Mouse (Mus musculus): ENCODE results near the gene Dmbt1. TPM values are rescaled to one million over a fixed set of nuclear protein-coding genes. Genes with fewer than 3 reads are reported as not detected.

The Dmbt1 gene
- 0.03 and 0.04 TPM in 2 replicates for polyA plus RNA-seq (2015; fragmentation: Nextera tagmentation; extraction: Ambion mirVana)

DNA sequence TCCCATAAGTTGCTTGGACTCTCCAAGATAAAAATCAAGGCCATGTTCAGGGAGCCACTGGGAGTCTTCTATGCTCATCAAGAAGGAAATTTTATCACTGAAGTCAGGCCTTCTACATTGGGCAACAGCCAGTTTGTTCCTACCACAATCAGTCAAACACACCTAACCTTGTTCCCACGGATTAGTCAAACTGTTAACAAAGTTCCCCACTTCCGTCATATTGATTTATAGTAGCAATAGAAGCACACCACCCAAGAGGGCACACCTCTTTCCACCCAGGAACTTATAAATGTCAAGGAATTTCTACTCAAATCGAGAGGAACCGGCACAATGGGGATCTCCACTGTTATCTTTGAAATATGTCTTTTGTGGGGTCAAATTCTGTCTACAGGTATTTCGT, at the start of gene Dmbt1:
Gene Dmbt1 (plus strand): TSS at position 299 of the 400 bp plus-strand sequence.
- WGBS: 66% methylated on average over 5 of the region's 5 CpGs
- Histone ChIP-seq H3K36me3 (no peaks in the 10 kb centered on the region), H3K27me3 (no peaks in the 10 kb centered on the region), H3K4me1 (no peaks in the 10 kb centered on the region), H3K27ac (no peak within 1 kb of the TSS), H3K4me3 (no peak within 1 kb of the TSS), H3K9ac (no peak within 1 kb of the TSS), H3K9me3 (no peaks in the 10 kb centered on the region), H3K4me2 (no peak within 1 kb of the TSS)
- no peak for ATAC-seq (ENCODE audit: insufficient number of reproducible peaks, low FRiP score, low TSS enrichment, low read depth)

DNA sequence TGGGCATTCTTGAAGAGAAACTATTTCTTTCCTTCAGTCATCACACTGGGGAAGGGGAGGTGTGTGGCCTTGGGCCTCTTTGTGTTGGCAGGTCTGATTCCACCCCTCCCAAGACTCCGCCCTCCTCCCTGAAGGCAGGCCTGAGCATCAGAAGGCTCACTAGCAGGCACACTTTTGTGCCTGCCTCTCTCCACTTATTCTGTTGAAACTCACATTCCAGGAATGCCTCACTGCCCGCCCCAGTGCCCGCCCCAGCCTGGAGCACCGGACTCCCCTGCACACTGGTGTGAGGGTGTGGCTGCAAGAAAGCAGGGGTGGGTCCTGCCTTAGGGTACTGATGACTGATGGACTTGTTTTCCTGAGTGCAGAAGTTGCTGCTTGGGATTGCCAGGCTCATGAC, 49.5 kb upstream of the Dmbt1 start:
- Histone ChIP-seq H3K4me2 (no peak overlapping the region), H3K4me1 (peaks cover 45% of the 10 kb centered on the region)
- 44% methylated on average over 4 of the region's 4 CpGs for WGBS

DNA sequence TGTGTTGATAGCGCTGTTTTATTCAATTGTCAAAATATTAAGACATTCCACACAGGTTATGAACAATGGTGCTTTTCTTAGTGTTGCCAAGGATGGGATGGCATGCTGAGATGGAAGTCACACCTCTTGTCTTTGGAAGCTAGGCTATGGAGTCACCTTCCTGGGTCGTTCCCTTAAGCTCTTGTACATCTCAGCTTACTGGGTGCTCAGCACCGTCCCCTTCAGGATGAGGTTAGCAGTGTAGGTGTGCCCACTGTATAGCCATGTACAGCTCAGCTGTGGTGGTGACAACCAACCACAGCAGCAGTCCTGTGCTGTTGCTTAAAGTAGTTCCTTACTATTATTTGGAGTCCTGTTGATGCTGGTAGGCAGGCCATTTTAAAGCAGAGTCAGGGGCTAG, 49.0 kb upstream of the Dmbt1 start:
- WGBS: 64% methylated on average over 3 of the region's 3 CpGs
- H3K4me2 ChIP-seq: no peak overlapping the region
- H3K27ac ChIP-seq: no peak overlapping the region
- no peak for ATAC-seq (ENCODE audit: insufficient number of reproducible peaks, low FRiP score, low TSS enrichment, low read depth)
- no peaks in the 10 kb centered on the region for H3K9me3 ChIP-seq
- H3K4me1 ChIP-seq: peaks cover 45% of the 10 kb centered on the region
- no peak overlapping the region for H3K4me3 ChIP-seq
- H3K27me3 ChIP-seq: no peaks in the 10 kb centered on the region
- peaks cover 20% of the 10 kb centered on the region; the same call in 1 of the 2 replicates for H3K36me3 ChIP-seq
- no peak overlapping the region for H3K9ac ChIP-seq

More for the DNA sequence above, 49.5 kb upstream of the Dmbt1 start:
- Histone ChIP-seq H3K36me3 (peaks cover 18% of the 10 kb centered on the region; the same call in 1 of the 2 replicates), H3K27me3 (no peaks in the 10 kb centered on the region), H3K4me3 (no peak overlapping the region), H3K27ac (peak overlapping the region; percentile 50), H3K9ac (no peak overlapping the region), H3K9me3 (no peaks in the 10 kb centered on the region)
- peak; percentile 37 for ATAC-seq (ENCODE audit: insufficient number of reproducible peaks, low FRiP score, low TSS enrichment, low read depth)

DNA sequence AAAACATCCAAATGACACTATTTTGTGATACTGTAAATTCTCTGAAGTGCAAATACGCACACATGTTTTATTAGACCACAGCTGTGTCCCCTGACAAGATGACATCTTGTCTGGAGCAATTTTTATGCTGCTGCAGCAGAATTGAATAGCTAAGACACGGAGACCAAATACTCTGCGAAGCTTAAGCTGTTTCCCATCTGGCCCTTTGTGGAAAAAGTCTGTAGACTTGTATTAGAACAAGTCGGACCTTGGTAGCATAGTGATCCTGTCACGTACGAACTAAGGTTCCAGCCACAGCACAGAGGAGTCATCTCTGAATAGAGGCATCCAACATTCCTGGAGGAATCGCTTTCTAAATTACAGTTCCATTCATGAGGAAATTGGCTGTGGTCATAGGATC, 47.6 kb upstream of the Dmbt1 start:
- 55% methylated on average over 7 of the region's 7 CpGs for WGBS

DNA sequence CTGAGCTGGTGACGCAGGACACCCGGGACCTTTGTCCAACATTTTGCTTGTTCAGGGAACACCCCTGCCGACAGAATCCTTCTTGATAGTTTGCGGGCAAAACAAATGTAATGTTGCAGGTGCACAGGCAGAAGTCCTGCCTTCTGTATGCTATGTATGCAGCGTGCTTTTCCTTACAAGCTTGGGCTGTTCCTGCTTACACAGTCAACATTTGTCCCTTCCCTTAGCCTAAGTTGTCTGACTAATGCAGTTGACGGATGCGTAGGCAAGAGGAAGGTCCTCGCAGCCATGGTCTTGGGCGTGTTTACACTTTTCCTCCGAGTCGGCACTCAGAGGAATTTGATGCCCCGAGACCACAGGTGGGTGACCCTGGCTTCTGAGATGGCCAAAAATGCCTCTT, 46.7 kb upstream of the Dmbt1 start:
- H3K27me3 ChIP-seq: no peaks in the 10 kb centered on the region
- H3K4me2 ChIP-seq: no peak overlapping the region
- H3K4me3 ChIP-seq: no peak overlapping the region
- H3K27ac ChIP-seq: no peak overlapping the region
- no peak for ATAC-seq (ENCODE audit: insufficient number of reproducible peaks, low FRiP score, low TSS enrichment, low read depth)
- peaks cover 41% of the 10 kb centered on the region for H3K4me1 ChIP-seq
- peaks cover 17% of the 10 kb centered on the region; the same call in 1 of the 2 replicates for H3K36me3 ChIP-seq
- 81% methylated on average over 12 of the region's 12 CpGs for WGBS
- no peaks in the 10 kb centered on the region for H3K9me3 ChIP-seq
- H3K9ac ChIP-seq: no peak overlapping the region

More for the DNA sequence above, 47.6 kb upstream of the Dmbt1 start:
- H3K9ac ChIP-seq: no peak overlapping the region
- H3K36me3 ChIP-seq: peaks cover 20% of the 10 kb centered on the region; the same call in 1 of the 2 replicates
- no peak overlapping the region for H3K4me2 ChIP-seq
- no peaks in the 10 kb centered on the region for H3K27me3 ChIP-seq
- ATAC-seq (ENCODE audit: insufficient number of reproducible peaks, low FRiP score, low TSS enrichment, low read depth): no peak
- peak overlapping the region; percentile 62; the same call in 1 of the 2 replicates for H3K27ac ChIP-seq
- peaks cover 44% of the 10 kb centered on the region for H3K4me1 ChIP-seq
- H3K9me3 ChIP-seq: no peaks in the 10 kb centered on the region
- H3K4me3 ChIP-seq: no peak overlapping the region

DNA sequence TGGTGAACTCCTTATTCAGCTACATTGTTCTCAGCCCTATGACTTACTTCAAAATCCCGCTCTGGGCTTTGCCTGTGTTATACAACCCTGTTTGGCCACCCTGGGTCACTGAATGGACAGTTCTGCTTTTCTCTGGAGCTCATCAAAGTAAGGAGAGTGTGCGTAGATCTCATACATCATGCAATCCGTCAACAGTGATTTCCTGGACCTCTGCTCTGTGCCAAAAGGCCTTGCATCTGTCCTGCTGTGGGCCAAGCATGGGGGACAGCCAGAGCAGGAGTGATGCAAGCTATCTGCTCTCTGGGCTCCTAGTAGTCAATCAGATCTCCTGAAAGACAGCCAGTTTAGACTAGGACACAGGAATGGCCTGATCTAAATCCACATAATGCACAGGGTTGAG, 46.1 kb upstream of the Dmbt1 start:
- Histone ChIP-seq H3K36me3 (peaks cover 15% of the 10 kb centered on the region; the same call in 1 of the 2 replicates), H3K27me3 (no peaks in the 10 kb centered on the region), H3K9me3 (no peaks in the 10 kb centered on the region), H3K4me3 (no peak overlapping the region), H3K9ac (no peak overlapping the region), H3K4me2 (no peak overlapping the region), H3K4me1 (peaks cover 39% of the 10 kb centered on the region), H3K27ac (no peak overlapping the region)
- ATAC-seq (ENCODE audit: insufficient number of reproducible peaks, low FRiP score, low TSS enrichment, low read depth): no peak
- WGBS: 79% methylated on average over 3 of the region's 3 CpGs

DNA sequence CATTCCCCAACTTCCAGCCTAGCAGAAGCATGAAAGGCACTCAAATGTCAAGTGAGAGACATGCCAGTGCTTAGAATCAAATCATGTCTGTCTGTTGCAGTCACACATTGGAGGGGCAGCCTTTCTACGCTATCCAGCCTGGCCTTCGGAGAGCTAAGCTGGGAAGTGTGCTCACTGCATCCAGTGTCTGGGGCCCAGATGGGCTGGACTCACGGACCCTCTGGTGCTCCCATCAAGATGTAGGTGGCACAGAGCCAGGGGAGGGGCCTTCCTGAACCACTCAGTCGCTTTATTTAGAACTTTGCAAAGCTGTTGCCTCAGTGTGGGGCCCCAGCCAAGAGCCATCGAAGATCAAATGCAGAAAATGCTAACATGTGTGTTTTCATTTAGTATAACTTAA, 43.7 kb upstream of the Dmbt1 start:
- no peaks in the 10 kb centered on the region for H3K27me3 ChIP-seq
- peaks cover 15% of the 10 kb centered on the region; the same call in 1 of the 2 replicates for H3K36me3 ChIP-seq
- H3K9me3 ChIP-seq: no peaks in the 10 kb centered on the region
- H3K9ac ChIP-seq: no peak overlapping the region
- peak; percentile 60; the same call in 1 of the 2 replicates for ATAC-seq (ENCODE audit: insufficient number of reproducible peaks, low FRiP score, low TSS enrichment, low read depth)
- H3K4me1 ChIP-seq: peaks cover 35% of the 10 kb centered on the region
- WGBS: 23% methylated on average over 5 of the region's 5 CpGs
- H3K4me3 ChIP-seq: no peak overlapping the region
- no peak overlapping the region for H3K4me2 ChIP-seq
- peak overlapping the region; percentile 35 for H3K27ac ChIP-seq

DNA sequence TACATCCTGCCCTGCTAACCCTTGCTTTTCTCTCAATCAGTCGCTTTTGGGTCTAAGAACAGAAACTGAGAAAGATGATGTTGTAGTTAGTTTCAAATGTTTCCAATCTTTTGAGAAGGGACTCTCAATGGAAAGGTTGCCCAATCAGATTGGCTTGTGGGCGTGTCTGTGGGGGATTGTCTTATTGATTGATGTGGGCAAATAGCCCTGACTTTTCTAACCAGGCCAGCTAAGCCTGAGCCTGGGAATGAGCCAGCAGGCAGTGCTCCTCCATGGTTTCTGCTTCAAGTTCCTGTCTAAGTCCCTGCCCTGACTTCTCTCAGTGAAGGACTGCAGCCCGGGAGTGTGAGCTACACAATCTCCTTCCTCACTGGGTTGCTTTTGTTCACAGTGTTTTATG, 42.5 kb upstream of the Dmbt1 start:
- H3K9me3 ChIP-seq: no peaks in the 10 kb centered on the region
- ATAC-seq (ENCODE audit: insufficient number of reproducible peaks, low FRiP score, low TSS enrichment, low read depth): no peak
- H3K4me3 ChIP-seq: no peak overlapping the region
- H3K36me3 ChIP-seq: peaks cover 15% of the 10 kb centered on the region; the same call in 1 of the 2 replicates
- H3K9ac ChIP-seq: no peak overlapping the region
- no peak overlapping the region for H3K27ac ChIP-seq
- H3K4me2 ChIP-seq: no peak overlapping the region
- H3K27me3 ChIP-seq: no peaks in the 10 kb centered on the region
- 67% methylated on average over 3 of the region's 3 CpGs for WGBS
- peaks cover 28% of the 10 kb centered on the region for H3K4me1 ChIP-seq

DNA sequence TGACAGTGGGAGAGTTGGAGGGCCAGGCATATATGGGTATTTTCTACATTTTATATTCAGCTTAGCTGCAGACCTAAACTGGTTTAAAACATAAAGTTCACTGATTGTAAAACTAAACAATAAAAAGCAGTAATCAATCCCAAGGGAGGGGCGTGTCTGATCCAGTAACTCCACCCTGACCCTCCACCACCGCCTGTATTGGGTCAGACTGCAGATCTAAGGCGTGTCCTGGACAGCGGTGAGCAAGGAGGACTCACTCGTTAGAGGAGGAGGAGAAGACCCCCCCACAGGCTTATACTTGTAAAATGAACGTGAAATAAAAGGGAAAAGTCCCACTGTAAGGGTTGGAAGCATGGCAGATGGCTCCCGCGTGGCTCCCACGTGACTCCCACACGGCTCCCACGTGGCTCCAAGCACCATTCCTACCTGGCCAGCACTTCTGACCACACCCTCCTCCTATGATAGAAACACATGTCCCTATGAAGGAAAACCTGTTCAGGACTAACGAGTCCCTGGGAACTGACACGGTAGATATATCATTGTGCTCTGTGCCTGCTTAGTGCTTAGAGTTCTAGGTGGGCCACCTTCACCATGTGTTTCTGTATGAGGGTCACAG, 40.6 kb upstream of the Dmbt1 start:
- WGBS: 47% methylated on average over 13 of the region's 13 CpGs
- Histone ChIP-seq H3K27me3 (no peaks in the 10 kb centered on the region), H3K27ac (no peak overlapping the region), H3K36me3 (peaks cover 4% of the 10 kb centered on the region; the same call in 1 of the 2 replicates), H3K4me1 (peaks cover 28% of the 10 kb centered on the region), H3K9ac (no peak overlapping the region), H3K4me2 (no peak overlapping the region), H3K4me3 (no peak overlapping the region), H3K9me3 (no peaks in the 10 kb centered on the region)
- peak; percentile 46; the same call in 1 of the 2 replicates for ATAC-seq (ENCODE audit: insufficient number of reproducible peaks, low FRiP score, low TSS enrichment, low read depth)

DNA sequence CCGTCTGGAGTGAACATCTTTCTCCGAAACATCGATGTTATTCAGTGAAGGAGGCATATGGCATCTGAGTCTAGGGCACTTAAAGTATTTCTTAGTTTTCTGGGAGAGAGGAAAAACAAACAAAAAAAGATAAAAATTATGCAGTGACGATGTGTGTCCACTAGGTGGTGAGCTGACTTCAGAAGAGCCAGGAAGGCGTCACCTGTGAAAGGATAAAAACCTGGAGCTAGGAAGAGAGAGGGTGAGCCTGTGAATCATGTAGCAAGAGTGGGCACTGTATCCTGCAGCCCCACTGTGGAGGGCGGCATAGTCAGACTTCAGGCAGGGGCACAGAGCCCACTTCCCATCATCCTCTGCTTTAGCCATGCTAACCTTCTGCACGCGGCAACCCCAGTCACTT, 37.9 kb upstream of the Dmbt1 start:
- no peaks in the 10 kb centered on the region for H3K36me3 ChIP-seq
- no peak overlapping the region for H3K9ac ChIP-seq
- ATAC-seq (ENCODE audit: insufficient number of reproducible peaks, low FRiP score, low TSS enrichment, low read depth): no peak
- H3K27ac ChIP-seq: no peak overlapping the region
- no peak overlapping the region for H3K4me3 ChIP-seq
- H3K4me2 ChIP-seq: no peak overlapping the region
- H3K9me3 ChIP-seq: no peaks in the 10 kb centered on the region
- H3K4me1 ChIP-seq: peaks cover 12% of the 10 kb centered on the region
- no peaks in the 10 kb centered on the region for H3K27me3 ChIP-seq
- 51% methylated on average over 8 of the region's 8 CpGs for WGBS

DNA sequence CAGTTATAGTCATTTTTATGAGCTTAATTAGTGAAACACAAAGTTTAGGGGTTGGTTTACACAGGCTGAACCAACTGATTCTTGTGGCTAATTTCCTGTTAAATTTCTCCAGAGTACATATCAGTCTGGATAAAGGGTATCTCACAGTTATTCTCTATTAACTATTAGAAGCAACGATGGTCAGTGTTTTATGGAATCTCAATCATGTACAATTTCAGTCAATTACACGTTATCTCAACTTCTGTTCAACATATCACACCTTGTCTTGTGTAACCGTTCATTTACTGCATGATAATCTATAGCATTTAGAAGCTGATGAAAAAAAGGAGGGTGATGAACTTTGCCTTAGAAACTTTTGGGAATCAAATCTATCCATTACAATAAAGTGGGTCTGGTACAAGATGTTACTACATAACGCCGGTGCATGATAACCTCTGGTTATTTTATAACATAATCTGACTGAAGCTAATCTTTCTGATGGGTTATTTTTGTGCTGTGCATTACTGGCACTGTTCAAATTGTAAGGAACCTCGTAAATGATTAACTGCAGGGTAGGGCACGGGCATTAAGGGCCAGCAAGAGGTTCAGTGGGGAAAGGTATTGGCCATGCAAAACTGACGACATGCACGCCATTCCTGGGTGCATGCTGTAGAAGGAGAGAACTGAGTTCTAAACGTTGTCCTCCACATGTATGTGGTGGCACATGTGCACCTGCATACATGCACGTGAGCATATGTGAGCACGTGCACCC, 29.7 kb upstream of the Dmbt1 start:
- H3K4me3 ChIP-seq: no peak overlapping the region
- WGBS: 75% methylated on average over 12 of the region's 12 CpGs
- H3K27ac ChIP-seq: no peak overlapping the region
- no peaks in the 10 kb centered on the region for H3K27me3 ChIP-seq
- ATAC-seq (ENCODE audit: insufficient number of reproducible peaks, low FRiP score, low TSS enrichment, low read depth): no peak
- H3K4me2 ChIP-seq: no peak overlapping the region
- no peaks in the 10 kb centered on the region for H3K36me3 ChIP-seq
- no peaks in the 10 kb centered on the region for H3K4me1 ChIP-seq
- H3K9ac ChIP-seq: no peak overlapping the region
- H3K9me3 ChIP-seq: no peaks in the 10 kb centered on the region; the same call in 1 of the 2 replicates

DNA sequence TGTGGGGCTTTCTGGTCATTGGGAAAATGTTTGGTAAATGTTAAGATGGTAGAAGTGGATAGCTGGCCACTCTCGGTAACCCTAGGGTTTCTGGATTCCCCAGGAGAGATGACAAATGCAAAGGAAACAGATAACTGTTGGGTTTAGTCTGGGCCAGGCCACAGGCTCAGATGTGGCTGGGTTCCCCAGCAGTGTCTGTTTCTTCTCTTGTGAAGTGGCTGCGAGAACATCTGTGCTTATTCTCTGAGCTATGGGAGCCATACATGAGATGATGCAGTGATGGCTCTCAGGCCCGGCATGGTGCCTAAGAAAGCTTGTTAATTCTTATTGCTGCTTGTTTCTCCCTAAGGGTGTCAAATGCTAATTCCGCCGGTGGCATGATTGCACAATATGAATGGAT, 27.8 kb upstream of the Dmbt1 start:
- ATAC-seq (ENCODE audit: insufficient number of reproducible peaks, low FRiP score, low TSS enrichment, low read depth): no peak
- H3K4me1 ChIP-seq: no peaks in the 10 kb centered on the region
- no peak overlapping the region for H3K4me2 ChIP-seq
- H3K9me3 ChIP-seq: no peaks in the 10 kb centered on the region; the same call in 1 of the 2 replicates
- 82% methylated on average over 5 of the region's 5 CpGs for WGBS
- H3K27me3 ChIP-seq: no peaks in the 10 kb centered on the region
- no peak overlapping the region for H3K9ac ChIP-seq
- H3K27ac ChIP-seq: no peak overlapping the region
- H3K4me3 ChIP-seq: no peak overlapping the region
- H3K36me3 ChIP-seq: no peaks in the 10 kb centered on the region

Data from limb, embryonic 15.5 days (tissue).